9 mouse cellular contexts compared by ENCODE assay signal in the genomic region with DNA sequence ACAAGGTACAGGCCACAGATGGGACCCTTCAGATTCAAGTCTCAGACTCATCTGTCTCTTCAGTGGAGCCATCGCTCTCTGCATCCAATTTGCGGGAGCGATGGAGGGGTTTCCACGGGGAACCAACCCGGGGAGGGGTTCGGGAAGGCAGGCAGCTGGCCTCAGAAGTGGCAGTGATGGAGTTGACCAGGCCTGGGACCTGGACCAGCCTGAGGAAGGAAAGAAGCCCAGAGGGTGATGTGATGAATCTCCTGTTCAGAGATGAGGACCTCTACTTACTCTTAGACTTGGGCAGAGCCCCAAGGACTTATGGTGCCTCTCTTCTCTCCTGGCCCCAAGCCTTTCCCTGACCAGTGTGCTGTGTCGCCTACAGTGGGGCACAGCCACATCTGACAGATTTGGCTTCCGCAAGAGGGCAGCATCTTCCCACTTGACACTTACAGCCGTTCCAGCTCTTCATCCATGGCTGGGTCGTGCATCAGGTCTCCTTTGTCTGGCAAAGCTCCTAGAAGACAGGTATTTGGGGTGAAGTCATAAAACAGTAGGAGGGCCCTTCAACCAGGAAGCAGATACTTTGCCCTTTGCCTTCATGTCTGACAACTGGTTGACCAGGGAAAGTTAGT. TPM values are rescaled to one million over a fixed set of nuclear protein-coding genes. Genes with fewer than 3 reads are reported as not detected.
DNase-seq lines count a peak whose midpoint lies in the region; ATAC-seq and TF ChIP-seq lines count a peak whose summit lies in the region.
"Had no signal": no experiment of that assay in that cellular context is flagged by ENCODE, and none has a peak within 500 bp of the region (broad histone marks: within the 10 kb centered on the region; RNA-seq: fewer than 3 reads in every experiment).

No protein-coding gene starts in this region.

- peak; percentile 82 for TF ChIP-seq CTCF in liver, embryonic 14.5 days (IDR thresholded peaks at IDR 0.05; ENCODE audit: low read depth)

- peak; percentile 38 to 66 for DNase-seq in heart, adult 18-20 months
- no peak for DNase-seq in heart, postnatal 25 days (ENCODE audit: low spot score)
- peak; percentile 77 for DNase-seq in R1 (ENCODE audit: low read depth, low spot score)
- DNase-seq in embryonic facial prominence, embryonic 10.5 days (ENCODE audit: low spot score) = peak; percentile 72
- DNase-seq in intestine, embryonic 14.5 days (ENCODE audit: low spot score) = peak; percentile 82
- no peak for DNase-seq in liver, embryonic 14.5 days (ENCODE audit: low read depth in 3 of 3, low spot score in 3 of 3)
- no peak for DNase-seq in urinary bladder, postnatal 4 days (ENCODE audit: low spot score in 2 of 2)

- H3K4me3 ChIP-seq in embryonic facial prominence, embryonic 10.5 days = no peak overlapping the region
- H3K4me3 ChIP-seq in intestine, embryonic 14.5 days (ENCODE audit: low read depth, low read length) = no peak overlapping the region
- no peak overlapping the region for H3K4me3 ChIP-seq in liver, embryonic 14.5 days (ENCODE audit: insufficient read depth in 1 of 2, low read depth in 2 of 2, low read length in 2 of 2)
- H3K4me3 ChIP-seq in neural tube, embryonic 15.5 days (replicated peaks) = no peak overlapping the region
- H3K4me3 ChIP-seq: heart, embryonic 15.5 days had no signal

- H3K27me3 ChIP-seq in embryonic facial prominence, embryonic 10.5 days (replicated peaks; ENCODE audit: low read depth, poor library complexity, severe bottlenecking) = no peaks in the 10 kb centered on the region
- no peaks in the 10 kb centered on the region for H3K27me3 ChIP-seq in intestine, embryonic 14.5 days (replicated peaks; ENCODE audit: control insufficient read depth, insufficient read depth, low read length)
- no peaks in the 10 kb centered on the region for H3K27me3 ChIP-seq in liver, embryonic 14.5 days (ENCODE audit: control insufficient read depth, insufficient read depth, low read length)
- H3K27me3 ChIP-seq in neural tube, embryonic 15.5 days (replicated peaks) = no peaks in the 10 kb centered on the region
- H3K27me3 ChIP-seq: heart, embryonic 15.5 days had no signal

- intact Hi-C loops in heart, postnatal 25 days (cut with DNase I) = no loop called here

- H3K4me2 ChIP-seq in intestine, embryonic 14.5 days (ENCODE audit: low read length) = no peak overlapping the region
- H3K4me2 ChIP-seq in liver, embryonic 14.5 days (ENCODE audit: low read depth) = no peak overlapping the region
- no peak overlapping the region for H3K4me2 ChIP-seq in neural tube, embryonic 15.5 days
- H3K4me2 ChIP-seq: heart, embryonic 15.5 days had no signal

- peaks cover 49% of the 10 kb centered on the region for H3K36me3 ChIP-seq in embryonic facial prominence, embryonic 10.5 days (replicated peaks)
- peaks cover 33% of the 10 kb centered on the region for H3K36me3 ChIP-seq in intestine, embryonic 14.5 days (ENCODE audit: control insufficient read depth, insufficient read depth, low read length)
- peaks cover 30% of the 10 kb centered on the region for H3K36me3 ChIP-seq in liver, embryonic 14.5 days (replicated peaks; ENCODE audit: control insufficient read depth, insufficient read depth, low read depth)
- peaks cover 46% of the 10 kb centered on the region for H3K36me3 ChIP-seq in neural tube, embryonic 15.5 days

- peaks cover 22% of the 10 kb centered on the region for H3K4me1 ChIP-seq in embryonic facial prominence, embryonic 10.5 days
- H3K4me1 ChIP-seq in intestine, embryonic 14.5 days (replicated peaks; ENCODE audit: control insufficient read depth, insufficient read depth, low read length) = 0 out of 2 replicates have a peak, but pooled peaks cover 3% of the 10 kb centered on the region
- H3K4me1 ChIP-seq in liver, embryonic 14.5 days (replicated peaks; ENCODE audit: control insufficient read depth in 2 of 2, insufficient read depth in 2 of 2, low read length in 1 of 2) = 0 out of 4 replicates have a peak, but pooled peaks cover 0 to 2% of the 10 kb centered on the region in 2 experiments
- no peaks in the 10 kb centered on the region for H3K4me1 ChIP-seq in neural tube, embryonic 15.5 days

- no peak overlapping the region; the same call in 1 of the 2 replicates for H3K27ac ChIP-seq in embryonic facial prominence, embryonic 10.5 days (replicated peaks)
- H3K27ac ChIP-seq in intestine, embryonic 14.5 days (ENCODE audit: low read depth) = no peak overlapping the region
- no peak overlapping the region for H3K27ac ChIP-seq in liver, embryonic 14.5 days
- 0 out of 2 replicates have a peak overlapping the region, but pooled peaks have one; percentile 1 for H3K27ac ChIP-seq in neural tube, embryonic 15.5 days (replicated peaks)
- H3K27ac ChIP-seq: heart, embryonic 15.5 days had no signal

- TF ChIP-seq EP300 in liver, embryonic 14.5 days (IDR thresholded peaks at IDR 0.05; ENCODE audit: low read depth) = no peak

- H3K9ac ChIP-seq in intestine, embryonic 14.5 days (ENCODE audit: low read length) = no peak overlapping the region
- H3K9ac ChIP-seq in liver, embryonic 14.5 days (replicated peaks) = no peak overlapping the region
- no peak overlapping the region for H3K9ac ChIP-seq in neural tube, embryonic 15.5 days (replicated peaks)
- H3K9ac ChIP-seq: heart, embryonic 15.5 days had no signal

- ATAC-seq in intestine, embryonic 14.5 days (replicated peaks; ENCODE audit: low FRiP score, low TSS enrichment, low read depth) = peak; percentile 42
- ATAC-seq in liver, embryonic 14.5 days (ENCODE audit: insufficient read depth) = peak; percentile 43
- ATAC-seq in neural tube, embryonic 15.5 days (ENCODE audit: low FRiP score) = peak; percentile 68

- H3K9me3 ChIP-seq in embryonic facial prominence, embryonic 10.5 days = no peaks in the 10 kb centered on the region
- no peaks in the 10 kb centered on the region for H3K9me3 ChIP-seq in intestine, embryonic 14.5 days (ENCODE audit: control insufficient read depth, low read length)
- no peaks in the 10 kb centered on the region for H3K9me3 ChIP-seq in liver, embryonic 14.5 days (ENCODE audit: control insufficient read depth, low read length)
- H3K9me3 ChIP-seq in neural tube, embryonic 15.5 days (replicated peaks) = no peaks in the 10 kb centered on the region
- H3K9me3 ChIP-seq: heart, embryonic 15.5 days had no signal

- 43% methylated on average over 10 of the region's 10 CpGs for WGBS in embryonic facial prominence, embryonic 10.5 days
- 30% methylated on average over 10 of the region's 10 CpGs for WGBS in intestine, embryonic 14.5 days
- WGBS in liver, embryonic 14.5 days (ENCODE audit: insufficient replicate concordance) = 33% methylated on average over 10 of the region's 10 CpGs
- 37% methylated on average over 10 of the region's 10 CpGs for WGBS in neural tube, embryonic 15.5 days

RNA-seq across cellular contexts. Expression of a gene that starts 14.1 kb away (rescaled TPM):
- total RNA-seq in heart, adult 18-20 months (2021) = 10 to 100 TPM; 52.1 to 54.1 TPM
- 10 to 100 TPM; 56.2 TPM for total RNA-seq in heart, postnatal 25 days (2021)
- 101 and 102 TPM in 2 replicates for polyA plus RNA-seq in embryonic facial prominence, embryonic 10.5 days (2016; fragmentation: Nextera tagmentation; extraction: Ambion mirVana)
- polyA plus RNA-seq in intestine, embryonic 14.5 days (2014; fragmentation: Nextera tagmentation; extraction: Ambion mirVana) = 72.4 and 73.8 TPM in 2 replicates
- 20.9 and 25.5 TPM in 2 replicates for polyA plus RNA-seq in liver, embryonic 14.5 days (2012; rRNA removed)
- polyA plus RNA-seq in liver, embryonic 14.5 days (2014; fragmentation: Nextera tagmentation; extraction: Ambion mirVana) = 50.2 and 54.4 TPM in 2 replicates
- 62.0 and 68.9 TPM in 2 replicates for polyA plus RNA-seq in neural tube, embryonic 15.5 days (2015; fragmentation: Nextera tagmentation; extraction: Ambion mirVana)

RNA-seq across cellular contexts. Expression of a gene that starts 23.1 kb away (rescaled TPM):
- total RNA-seq in heart, adult 18-20 months (2021) = 100 to 1,000 TPM; 137 to 170 TPM
- total RNA-seq in heart, postnatal 25 days (2021) = 100 to 1,000 TPM; 133 to 138 TPM
- polyA plus RNA-seq in embryonic facial prominence, embryonic 10.5 days (2016; fragmentation: Nextera tagmentation; extraction: Ambion mirVana) = 33.4 and 33.6 TPM in 2 replicates
- 25.1 and 25.5 TPM in 2 replicates for polyA plus RNA-seq in intestine, embryonic 14.5 days (2014; fragmentation: Nextera tagmentation; extraction: Ambion mirVana)
- 8.1 and 11.2 TPM in 2 replicates for polyA plus RNA-seq in liver, embryonic 14.5 days (2012; rRNA removed)
- polyA plus RNA-seq in liver, embryonic 14.5 days (2014; fragmentation: Nextera tagmentation; extraction: Ambion mirVana) = 8.8 and 10.2 TPM in 2 replicates
- polyA plus RNA-seq in neural tube, embryonic 15.5 days (2015; fragmentation: Nextera tagmentation; extraction: Ambion mirVana) = 20.0 and 21.8 TPM in 2 replicates

RNA-seq across cellular contexts. Expression of a gene that starts 42.1 kb away (rescaled TPM):
- 1 to 10 TPM; 2.3 to 3.4 TPM for total RNA-seq in heart, adult 18-20 months (2021)
- total RNA-seq in heart, postnatal 25 days (2021) = 1 to 10 TPM; 2.9 to 3.1 TPM
- polyA plus RNA-seq in embryonic facial prominence, embryonic 10.5 days (2016; fragmentation: Nextera tagmentation; extraction: Ambion mirVana) = 9.3 and 9.9 TPM in 2 replicates
- 16.3 and 22.2 TPM in 2 replicates for polyA plus RNA-seq in intestine, embryonic 14.5 days (2014; fragmentation: Nextera tagmentation; extraction: Ambion mirVana)
- polyA plus RNA-seq in liver, embryonic 14.5 days (2012; rRNA removed) = 8.5 and 9.0 TPM in 2 replicates
- 4.9 and 5.9 TPM in 2 replicates for polyA plus RNA-seq in liver, embryonic 14.5 days (2014; fragmentation: Nextera tagmentation; extraction: Ambion mirVana)
- 17.5 and 20.2 TPM in 2 replicates for polyA plus RNA-seq in neural tube, embryonic 15.5 days (2015; fragmentation: Nextera tagmentation; extraction: Ambion mirVana)

Comparison
In these comparisons a context has a peak if more than half of its experiments do, and no peak if none do; other contexts are left out.
1. DNase-seq: peak in heart, adult 18-20 months (2 of 2), R1 (single experiment), embryonic facial prominence, embryonic 10.5 days (single experiment) and intestine, embryonic 14.5 days (single experiment); none in heart, postnatal 25 days (single experiment), liver, embryonic 14.5 days (0 of 3) and urinary bladder, postnatal 4 days (0 of 2).
2. Peak in every context shown above with its lines, with median percentiles within 50 percentile points of each other: ATAC-seq.